Mouse (Mus musculus): ENCODE measurements at regions not wholly inside any gene's neighbourhood (a gene's known extent, or its start where the extent isn't known, plus 50 kb on each side); places are given as distances from the start of the nearest gene placed in this dataset.

DNA sequence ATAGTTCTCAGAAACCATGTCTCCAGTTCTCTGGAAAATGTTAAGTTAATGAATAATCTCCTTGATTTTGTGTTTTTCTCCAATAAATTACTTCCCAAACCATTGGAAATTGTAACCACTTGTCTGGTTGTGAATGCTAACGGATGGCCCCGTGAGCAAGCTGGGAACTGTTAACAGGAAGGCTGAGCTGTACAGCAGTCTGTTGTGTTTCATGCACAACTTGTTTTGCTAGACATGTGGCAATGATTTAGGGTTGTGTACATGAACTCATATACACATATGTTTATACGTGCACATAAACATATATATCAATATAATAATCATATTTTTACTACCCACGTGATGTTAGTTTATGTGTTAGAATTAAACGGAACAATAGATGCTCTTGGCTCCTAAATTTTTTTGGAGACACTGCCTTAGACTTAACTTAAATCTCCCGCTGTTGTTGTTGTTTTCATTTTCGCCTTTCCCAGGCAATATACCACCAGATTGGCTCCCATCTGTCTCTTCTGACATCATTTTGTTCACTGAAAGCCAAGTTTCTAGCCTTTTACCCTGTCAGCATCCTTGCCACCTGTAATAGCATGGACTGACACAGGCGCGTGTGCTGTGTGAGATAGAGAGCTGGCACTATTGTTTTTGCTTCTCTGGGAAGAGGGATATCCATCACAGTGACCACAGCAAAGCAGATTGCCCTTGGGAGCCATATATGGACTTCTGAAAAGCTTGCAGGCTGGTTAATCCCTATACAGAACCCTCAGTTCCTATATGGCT lies 231.6 kb downstream of the Fzd1 start:
- ATAC-seq (replicated peaks; ENCODE audit: low read depth, poor library complexity, severe bottlenecking): no peak

DNA sequence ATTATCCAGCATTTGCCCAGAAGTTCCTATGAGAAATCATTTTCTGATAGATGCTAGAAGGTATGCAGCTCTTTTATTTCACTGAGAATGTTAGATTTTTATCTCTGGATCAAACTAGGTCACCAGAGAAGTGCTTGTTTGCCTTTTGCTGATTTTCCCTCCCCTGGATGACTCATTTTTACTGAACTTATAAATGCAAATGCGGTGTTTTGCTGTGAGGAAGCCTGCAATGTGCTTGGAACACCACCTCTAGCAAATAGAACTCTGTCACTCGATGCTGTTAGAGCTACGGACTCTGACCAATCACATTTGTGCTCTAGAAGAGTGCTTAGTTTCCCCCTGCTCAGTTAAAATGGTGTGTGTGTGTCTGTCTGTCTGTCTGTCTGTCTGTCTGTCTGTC lies 257.2 kb downstream of the Fzd1 start:
- ATAC-seq (replicated peaks; ENCODE audit: low read depth, poor library complexity, severe bottlenecking): no peak

DNA sequence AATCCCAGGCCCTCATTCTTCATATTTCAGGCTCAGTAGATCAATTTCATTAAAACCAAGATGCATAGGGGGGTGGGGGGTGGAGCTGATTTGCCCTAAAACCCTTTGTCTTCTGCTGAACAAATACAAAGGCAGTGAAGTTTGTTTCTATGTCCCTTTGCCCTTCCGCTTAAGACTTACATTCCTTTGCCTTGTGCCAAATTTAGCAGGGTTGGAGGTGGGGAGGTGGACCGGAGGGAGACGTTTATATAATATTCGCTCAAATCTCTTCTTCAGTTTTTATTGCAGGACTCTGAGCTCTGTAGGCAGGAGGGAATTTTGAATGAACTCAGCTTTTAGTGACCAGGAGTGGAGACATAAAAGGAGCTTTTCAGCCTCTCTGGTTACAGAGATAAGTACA lies 258.8 kb downstream of the Fzd1 start:
- ATAC-seq (replicated peaks; ENCODE audit: low read depth, poor library complexity, severe bottlenecking): no peak

GRCm38 (mm10) chr5:4498425-4498824 lies 259.4 kb downstream of the Fzd1 start:
- no peak for ATAC-seq (replicated peaks; ENCODE audit: low read depth, poor library complexity, severe bottlenecking)

GRCm38 (mm10) chr5:4496907-4497200 lies 261.0 kb downstream of the Fzd1 start:
- ATAC-seq (replicated peaks; ENCODE audit: low read depth, poor library complexity, severe bottlenecking): no peak

DNA sequence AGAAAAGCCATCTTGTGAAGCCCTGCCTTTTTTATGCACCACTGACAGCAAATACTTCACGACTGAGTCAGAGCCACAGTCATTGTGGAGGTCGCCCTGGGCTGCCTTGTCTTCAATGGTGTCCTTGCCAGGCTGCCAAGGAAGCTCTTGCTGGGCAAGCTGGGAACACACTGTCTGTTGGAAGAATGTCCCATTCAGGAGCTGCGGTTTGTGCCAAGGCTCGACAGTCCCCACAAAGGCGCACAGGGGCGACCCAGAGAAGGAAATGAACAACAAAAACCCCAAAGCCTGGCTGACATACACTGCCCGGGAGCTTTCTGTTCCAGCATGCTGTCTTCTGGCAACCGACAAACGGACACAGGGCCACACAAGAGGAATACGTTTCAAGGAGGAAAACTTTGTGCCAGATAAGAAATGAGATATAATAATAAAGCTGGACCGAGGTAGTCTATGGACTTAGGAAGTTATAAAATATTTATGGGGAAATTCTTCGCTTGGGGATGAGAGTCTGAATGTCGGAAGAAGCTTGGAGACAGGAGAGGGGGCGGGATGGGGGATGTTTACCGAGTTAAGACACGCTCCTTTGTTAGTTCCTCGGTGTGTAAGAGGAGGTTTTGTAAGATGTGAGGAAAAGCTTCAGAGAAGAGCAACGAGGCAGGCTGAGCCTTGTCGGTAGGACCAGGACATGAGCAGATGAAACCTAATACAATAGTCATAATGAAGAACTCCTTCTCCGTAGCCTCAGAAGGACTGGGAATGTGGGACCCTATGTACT lies 261.5 kb downstream of the Fzd1 start:
- peak; percentile 45; the same call in 1 of the 2 replicates for ATAC-seq (replicated peaks; ENCODE audit: low read depth, poor library complexity, severe bottlenecking)

DNA sequence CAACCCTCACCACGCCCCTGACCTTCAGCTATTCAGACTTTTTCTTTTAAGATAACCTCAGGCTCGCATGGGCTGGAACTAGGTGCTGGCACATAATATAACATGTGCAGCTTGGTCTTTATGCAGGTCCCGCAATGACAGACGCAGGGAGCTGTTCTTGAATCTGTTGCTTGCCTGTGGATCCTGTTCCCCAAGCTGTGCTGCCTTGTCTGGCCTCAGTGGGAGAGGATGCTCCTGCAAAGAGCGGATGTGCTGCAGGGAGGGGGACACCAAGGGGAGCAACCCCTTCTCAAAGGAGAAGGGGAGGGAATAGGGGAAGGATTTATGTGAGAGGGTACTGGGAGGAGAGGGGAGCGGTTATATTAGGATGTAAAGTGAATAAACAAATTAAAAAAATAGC lies 262.4 kb downstream of the Fzd1 start:
- no peak for ATAC-seq (replicated peaks; ENCODE audit: low read depth, poor library complexity, severe bottlenecking)

DNA sequence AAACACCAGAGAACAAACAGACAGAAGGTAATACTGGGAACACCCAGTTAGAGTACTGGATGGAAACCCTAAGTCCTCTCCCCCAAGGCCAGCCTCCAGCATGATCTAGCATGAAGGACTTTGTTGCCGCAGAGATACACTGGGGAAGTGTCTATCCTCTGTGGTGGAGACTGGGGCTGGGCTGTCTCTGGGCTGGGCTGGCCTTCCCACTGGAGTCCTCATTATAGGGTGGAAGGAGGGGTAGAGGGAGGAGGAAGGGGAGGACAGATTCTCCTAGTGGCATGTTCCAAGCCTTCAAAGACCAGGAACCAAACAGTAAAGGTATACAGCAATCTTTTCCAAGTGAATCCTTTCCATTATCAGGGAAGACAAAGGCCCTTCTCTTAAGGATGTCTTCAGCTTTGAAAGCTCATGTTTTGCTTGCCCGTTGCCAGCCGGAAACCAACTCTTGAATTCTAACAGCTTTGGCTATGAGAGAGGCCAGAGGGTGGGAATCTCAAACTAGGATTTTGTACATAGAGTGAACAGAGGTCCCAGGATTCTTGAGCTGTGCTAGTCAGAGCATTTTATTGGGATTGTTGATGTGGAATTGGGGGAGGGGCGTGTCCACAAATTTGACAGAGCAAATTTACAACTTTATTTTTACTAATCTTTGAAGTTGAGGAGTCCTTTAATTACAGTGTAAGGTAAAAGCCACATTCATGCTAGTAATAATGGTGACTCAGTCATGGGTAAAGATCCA lies 271.3 kb downstream of the Fzd1 start:
- no peak for ATAC-seq (replicated peaks; ENCODE audit: low read depth, poor library complexity, severe bottlenecking)

DNA sequence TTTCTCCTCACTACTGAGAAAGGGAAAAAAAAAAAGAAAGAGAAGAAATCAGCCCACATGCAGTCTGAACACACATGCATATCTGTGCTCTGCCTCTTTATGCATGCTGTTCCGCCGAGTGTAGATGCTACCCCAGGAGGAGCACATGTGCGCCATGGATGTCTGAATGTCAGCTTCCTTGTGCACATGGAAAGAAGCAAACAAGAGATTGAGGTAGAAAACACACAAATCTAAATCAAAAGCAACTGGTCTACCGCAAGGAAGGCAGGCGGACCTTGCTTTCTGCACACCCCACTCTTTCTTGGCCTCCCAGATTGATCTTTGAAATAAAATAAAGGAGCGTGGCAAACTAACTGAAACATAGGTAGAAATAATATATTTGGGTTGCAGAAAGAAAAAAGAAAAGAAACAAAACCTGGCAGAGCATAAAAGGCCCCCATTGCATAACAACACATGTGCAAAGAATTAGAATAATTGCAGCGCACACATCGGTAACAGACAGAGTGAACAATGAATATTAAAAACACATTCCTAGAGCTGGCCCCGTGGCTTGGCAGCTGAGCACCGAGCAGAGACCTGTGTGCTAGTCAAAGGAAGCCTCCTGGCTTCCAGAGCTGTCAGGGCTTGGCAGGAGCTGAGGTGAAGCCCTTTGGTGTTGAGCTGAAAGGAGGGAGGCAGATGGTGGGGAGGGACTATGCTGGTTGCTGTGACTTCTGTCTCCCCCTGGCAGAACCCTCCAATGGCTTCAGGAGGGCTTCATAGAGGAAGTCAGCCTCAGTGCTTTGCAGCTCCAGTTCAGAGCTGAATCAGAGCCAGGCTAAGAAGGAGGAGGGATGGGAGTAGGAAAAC lies 272.1 kb downstream of the Fzd1 start:
- no peak for ATAC-seq (replicated peaks; ENCODE audit: low read depth, poor library complexity, severe bottlenecking)

DNA sequence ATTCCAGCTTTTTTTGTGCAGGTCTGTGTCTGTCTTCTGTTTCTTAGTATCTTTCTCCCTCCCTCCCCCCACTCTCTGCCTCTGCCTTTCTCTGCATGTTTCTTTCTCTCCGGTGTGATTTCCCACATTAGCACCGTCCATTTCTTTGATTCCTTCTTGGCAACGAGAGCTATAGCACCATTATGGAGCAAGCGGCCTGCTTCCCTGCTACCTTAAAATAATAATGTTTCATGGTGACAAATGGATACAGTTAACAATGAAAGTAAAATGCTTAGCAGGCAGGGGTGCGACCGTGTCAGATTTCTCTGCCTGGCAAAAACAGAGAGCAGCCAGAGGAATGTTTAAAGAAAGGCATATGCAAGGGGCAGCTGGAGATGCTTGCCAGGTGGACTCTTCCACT lies 273.1 kb downstream of the Fzd1 start:
- ATAC-seq (replicated peaks; ENCODE audit: low read depth, poor library complexity, severe bottlenecking): no peak

DNA sequence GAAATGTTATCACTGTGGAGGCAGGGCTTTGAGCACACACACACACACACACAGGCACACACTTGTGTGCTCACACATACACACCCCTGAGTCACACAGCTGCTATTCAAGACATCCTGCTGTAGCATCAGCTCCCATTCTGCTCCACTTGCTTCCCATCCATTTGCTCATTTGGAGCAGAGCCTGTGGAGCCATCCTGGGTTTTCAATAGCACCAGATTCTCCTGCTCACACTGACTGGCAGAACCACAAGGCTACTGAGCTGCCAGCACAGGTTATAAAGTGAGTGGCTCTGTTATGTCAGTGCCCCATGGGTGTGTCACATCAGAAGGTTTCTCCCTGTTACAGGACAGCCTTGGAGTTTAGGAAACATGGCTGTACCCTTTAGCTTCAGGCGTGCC lies 273.7 kb downstream of the Fzd1 start:
- no peak for ATAC-seq (replicated peaks; ENCODE audit: low read depth, poor library complexity, severe bottlenecking)

DNA sequence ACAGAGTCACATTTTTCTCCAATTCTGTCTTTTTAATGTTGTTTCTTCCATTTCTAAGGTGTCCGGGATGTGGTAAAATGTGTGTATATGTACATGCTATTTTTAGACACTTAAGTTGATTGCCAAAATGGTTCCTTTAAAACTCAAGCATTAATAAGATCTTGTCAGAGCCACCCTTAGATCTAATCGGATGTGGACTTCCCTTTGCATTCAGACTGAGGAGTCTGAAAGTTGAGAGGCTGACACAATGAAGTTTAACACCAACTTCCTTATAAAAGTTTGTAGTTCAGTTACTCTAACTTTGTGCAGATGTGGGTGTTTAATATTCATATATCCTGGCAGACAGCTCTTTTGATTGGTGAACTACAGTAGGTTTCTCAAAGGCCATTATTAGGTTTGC lies 282.1 kb downstream of the Mterf1b start:
- ATAC-seq (replicated peaks; ENCODE audit: low read depth, poor library complexity, severe bottlenecking): peak; percentile 39; the same call in 1 of the 2 replicates

Data from common myeloid progenitor, adult 5-6 weeks (primary cell).